ENCODE assay signal across 19 mouse cellular contexts in genomic region chr5:141564197-141564596, GRCm38 (mm10).
DNase-seq lines count a peak whose midpoint lies in the region; ATAC-seq and TF ChIP-seq lines count a peak whose summit lies in the region.
"Had no signal": no experiment of that assay in that cellular context is flagged by ENCODE, and none has a peak within 500 bp of the region (broad histone marks: within the 10 kb centered on the region; RNA-seq: fewer than 3 reads in every experiment).

No protein-coding gene starts in this region.

- no peaks in the 10 kb centered on the region for H3K27me3 ChIP-seq in intestine, postnatal 0 days (replicated peaks; ENCODE audit: control insufficient read depth, insufficient read depth, low read length)
- no peaks in the 10 kb centered on the region for H3K27me3 ChIP-seq in intestine, embryonic 15.5 days (replicated peaks)
- H3K27me3 ChIP-seq in lung, embryonic 14.5 days (ENCODE audit: insufficient read depth, low read length) = no peaks in the 10 kb centered on the region
- H3K27me3 ChIP-seq in Patski = no peaks in the 10 kb centered on the region
- H3K27me3 ChIP-seq in stomach, postnatal 0 days (ENCODE audit: control insufficient read depth, insufficient read depth, low read length) = no peaks in the 10 kb centered on the region
- H3K27me3 ChIP-seq: embryonic facial prominence, embryonic 15.5 days; limb, embryonic 12.5 days had no signal

- TF ChIP-seq CTCF in intestine, postnatal 0 days (IDR thresholded peaks at IDR 0.05; ENCODE audit: low read depth) = peak; percentile 50
- peak; percentile 40; the same call in 1 of the 2 replicates for TF ChIP-seq CTCF in lung, embryonic 14.5 days (IDR thresholded peaks at IDR 0.05; ENCODE audit: low read depth)
- peak; percentile 55 for TF ChIP-seq CTCF in Patski (IDR thresholded peaks at IDR 0.05)
- TF ChIP-seq CTCF in stomach, postnatal 0 days (IDR thresholded peaks at IDR 0.05; ENCODE audit: low read depth) = peak; percentile 29; the same call in 1 of the 2 replicates

- 87% methylated on average over 5 of the region's 5 CpGs for WGBS in intestine, postnatal 0 days
- 80% methylated on average over 5 of the region's 5 CpGs for WGBS in intestine, embryonic 15.5 days
- WGBS in lung, embryonic 14.5 days = 79% methylated on average over 5 of the region's 5 CpGs
- WGBS in stomach, postnatal 0 days = 84% methylated on average over 5 of the region's 5 CpGs

- H3K4me1 ChIP-seq in intestine, postnatal 0 days (replicated peaks; ENCODE audit: control insufficient read depth, insufficient read depth, low read length) = no peaks in the 10 kb centered on the region
- H3K4me1 ChIP-seq in intestine, embryonic 15.5 days (replicated peaks) = peaks cover 4% of the 10 kb centered on the region; the same call in 1 of the 2 replicates
- H3K4me1 ChIP-seq in lung, embryonic 14.5 days (ENCODE audit: insufficient read depth) = no peaks in the 10 kb centered on the region; the same call in 1 of the 2 replicates
- H3K4me1 ChIP-seq in stomach, postnatal 0 days (replicated peaks; ENCODE audit: control insufficient read depth, insufficient read depth) = no peaks in the 10 kb centered on the region
- H3K4me1 ChIP-seq: forebrain, embryonic 10.5 days had no signal

- H3K4me2 ChIP-seq in intestine, postnatal 0 days (replicated peaks; ENCODE audit: low read depth) = no peak overlapping the region
- H3K4me2 ChIP-seq in intestine, embryonic 15.5 days (replicated peaks) = no peak overlapping the region
- no peak overlapping the region for H3K4me2 ChIP-seq in lung, embryonic 14.5 days
- no peak overlapping the region for H3K4me2 ChIP-seq in stomach, postnatal 0 days (replicated peaks; ENCODE audit: low read depth)
- H3K4me2 ChIP-seq: embryonic facial prominence, embryonic 15.5 days; heart, embryonic 11.5 days; limb, embryonic 12.5 days had no signal

- no peak overlapping the region for H3K27ac ChIP-seq in intestine, postnatal 0 days (ENCODE audit: low read depth, low read length)
- H3K27ac ChIP-seq in intestine, embryonic 15.5 days = no peak overlapping the region
- no peak overlapping the region for H3K27ac ChIP-seq in lung, embryonic 14.5 days (ENCODE audit: low read depth)
- no peak overlapping the region for H3K27ac ChIP-seq in stomach, postnatal 0 days (replicated peaks)
- H3K27ac ChIP-seq: embryonic facial prominence, embryonic 15.5 days; forebrain, embryonic 10.5 days; limb, embryonic 12.5 days had no signal

- no peak for ATAC-seq in intestine, postnatal 0 days
- ATAC-seq in intestine, embryonic 15.5 days = no peak
- ATAC-seq in lung, embryonic 14.5 days (ENCODE audit: insufficient read depth) = no peak
- no peak for ATAC-seq in Patski
- no peak for ATAC-seq in stomach, postnatal 0 days (ENCODE audit: low FRiP score, low TSS enrichment)

- no peak overlapping the region for H3K4me3 ChIP-seq in intestine, postnatal 0 days (ENCODE audit: low read depth, low read length)
- no peak overlapping the region for H3K4me3 ChIP-seq in intestine, embryonic 15.5 days (replicated peaks)
- no peak overlapping the region for H3K4me3 ChIP-seq in lung, embryonic 14.5 days (ENCODE audit: low read depth, low read length)
- no peak overlapping the region for H3K4me3 ChIP-seq in stomach, postnatal 0 days (ENCODE audit: low read depth, low read length)
- H3K4me3 ChIP-seq: embryonic facial prominence, embryonic 15.5 days; forebrain, embryonic 10.5 days; limb, embryonic 12.5 days had no signal

- H3K9me3 ChIP-seq in intestine, postnatal 0 days (ENCODE audit: control insufficient read depth) = no peaks in the 10 kb centered on the region
- H3K9me3 ChIP-seq in intestine, embryonic 15.5 days = no peaks in the 10 kb centered on the region
- H3K9me3 ChIP-seq in lung, embryonic 14.5 days (ENCODE audit: low read depth, low read length) = peaks cover 2% of the 10 kb centered on the region; the same call in 1 of the 2 replicates
- H3K9me3 ChIP-seq in stomach, postnatal 0 days (ENCODE audit: control insufficient read depth, low read length) = no peaks in the 10 kb centered on the region
- H3K9me3 ChIP-seq: embryonic facial prominence, embryonic 15.5 days; forebrain, embryonic 10.5 days had no signal

- in situ Hi-C loops in Patski (cut with MboI; ENCODE audit: low pct_unique_long_range_greater_than_20kb) = no loop called here

- TF ChIP-seq EP300 in stomach, postnatal 0 days (optimal IDR thresholded peaks at IDR 0.05) = no peak

- POLR2A ChIA-PET in Patski (lab: Charles Lee) = no interaction called here

- no peak overlapping the region for H3K9ac ChIP-seq in intestine, postnatal 0 days (ENCODE audit: low read depth, low read length)
- H3K9ac ChIP-seq in intestine, embryonic 15.5 days = no peak overlapping the region
- H3K9ac ChIP-seq in lung, embryonic 14.5 days = no peak overlapping the region
- no peak overlapping the region for H3K9ac ChIP-seq in stomach, postnatal 0 days (ENCODE audit: low read length)
- H3K9ac ChIP-seq: embryonic facial prominence, embryonic 15.5 days; limb, embryonic 12.5 days had no signal

- CTCF ChIA-PET in Patski (lab: Charles Lee) = no interaction called here

- H3K36me3 ChIP-seq in intestine, postnatal 0 days (ENCODE audit: control insufficient read depth, insufficient read depth) = no peaks in the 10 kb centered on the region
- H3K36me3 ChIP-seq in intestine, embryonic 15.5 days = no peaks in the 10 kb centered on the region
- H3K36me3 ChIP-seq in lung, embryonic 14.5 days (ENCODE audit: insufficient read depth) = no peaks in the 10 kb centered on the region
- no peaks in the 10 kb centered on the region for H3K36me3 ChIP-seq in stomach, postnatal 0 days (ENCODE audit: control insufficient read depth, insufficient read depth, low read length)
- H3K36me3 ChIP-seq: embryonic facial prominence, embryonic 15.5 days; forebrain, embryonic 10.5 days; limb, embryonic 12.5 days had no signal

- no peak for DNase-seq in lung, embryonic 14.5 days
- no peak for DNase-seq in lung, postnatal 10 days
- DNase-seq in Patski (ENCODE audit: low read depth, low spot score) = no peak
- DNase-seq in stomach, postnatal 0 days (ENCODE audit: low spot score) = no peak
- no peak for DNase-seq in cerebellum, adult 9-11 months
- DNase-seq: adrenal gland, postnatal 36 days; cerebellum, postnatal 10 days; heart, postnatal 4 days; kidney, adult 9 months; lung, adult 2 months; midbrain, embryonic 14.5 days; right cerebral cortex, postnatal 4 days; thymus, adult 18-20 months had no signal
